Mouse (Mus musculus): ENCODE measurements at regions not wholly inside any gene's neighbourhood (a gene's known extent, or its start where the extent isn't known, plus 50 kb on each side); places are given as distances from the start of the nearest gene placed in this dataset.

DNA sequence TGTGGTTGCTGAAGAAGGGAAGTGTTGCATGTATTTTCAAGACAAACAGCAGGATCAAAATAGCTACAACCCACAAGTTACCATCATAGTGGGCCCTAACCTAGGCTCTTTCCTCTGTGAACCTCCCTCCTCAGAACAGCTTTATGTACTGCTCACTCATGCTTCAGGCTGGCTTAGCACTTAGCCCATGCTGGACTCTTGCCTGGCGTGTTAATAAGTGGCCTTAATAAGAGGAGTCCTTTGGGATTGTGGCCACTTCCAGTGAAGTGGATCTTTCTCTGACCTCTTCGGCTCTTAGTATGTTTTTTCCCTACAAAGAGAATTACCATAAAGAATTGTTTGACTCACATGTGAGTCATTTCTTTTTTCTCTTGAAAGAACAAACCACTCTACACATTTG, 101.9 kb downstream of the Fam204a start:
- TF ChIP-seq CTCF (IDR thresholded peaks at IDR 0.05; ENCODE audit: control insufficient read depth, insufficient read depth, insufficient replicate concordance, low read depth, low read length) (no peak), POLR2A (IDR thresholded peaks at IDR 0.05; ENCODE audit: control insufficient read depth, low read depth, low read length) (no peak)

Measured in testis, adult 2 months (tissue).